Mouse (Mus musculus): ENCODE results near the gene Ankrd13d. TPM values are rescaled to one million over a fixed set of nuclear protein-coding genes. Genes with fewer than 3 reads are reported as not detected.

Ankrd13d gene
- total and polyA plus RNA-seq, 3 experiments, result 0.96 to 2.6 TPM; not detected in 1

DNA sequence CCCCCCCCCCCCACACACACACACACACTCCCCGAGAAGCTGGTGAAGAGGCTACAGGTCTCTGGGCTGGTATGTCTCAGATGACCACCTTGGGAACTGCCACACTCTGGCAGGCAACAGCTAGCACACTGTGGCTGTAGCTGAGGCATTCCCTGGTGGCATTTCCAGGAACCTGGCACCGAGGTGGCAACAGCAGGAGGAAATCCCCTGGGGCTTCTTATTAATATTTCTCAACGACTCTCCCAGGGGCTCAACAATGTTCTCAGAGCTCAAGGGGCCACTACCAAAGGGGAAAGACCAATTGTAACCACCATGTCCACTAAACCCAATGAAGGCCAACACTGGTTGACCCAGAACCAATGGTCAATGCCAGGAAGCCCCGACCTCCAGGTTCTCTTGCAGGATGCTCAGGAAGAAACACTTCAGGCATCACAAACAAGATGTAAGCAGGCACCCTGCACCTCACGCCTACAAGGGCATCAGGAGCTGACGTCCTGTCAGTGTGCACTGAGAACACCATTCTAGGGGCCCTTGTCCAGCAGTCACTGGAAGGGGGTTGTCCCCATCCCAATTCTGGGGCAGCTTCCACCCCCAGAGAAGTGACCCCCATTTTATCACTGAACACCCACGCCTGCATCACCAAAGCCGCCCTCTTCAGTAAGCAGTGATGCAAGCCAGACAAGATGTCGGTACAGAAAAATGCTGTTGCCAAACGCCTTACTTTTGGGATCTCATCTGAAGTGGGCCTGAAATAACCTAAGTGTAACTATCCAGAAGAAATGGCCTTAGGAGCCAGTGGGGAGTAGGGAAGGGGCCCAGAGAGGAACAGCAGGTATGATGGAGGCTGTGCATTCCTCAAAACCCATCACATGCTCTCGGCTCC is 18.2 kb upstream of the Ankrd13d start:
- no peak for TF ChIP-seq USF1 (IDR thresholded peaks at IDR 0.05; ENCODE audit: low read depth, low read length)
- TF ChIP-seq MXI1 (IDR thresholded peaks at IDR 0.05; ENCODE audit: low read depth, low read length), result no peak
- no peak for TF ChIP-seq ZNF384 (IDR thresholded peaks at IDR 0.05; ENCODE audit: low read depth, low read length)
- TF ChIP-seq SMC3 (IDR thresholded peaks at IDR 0.05; ENCODE audit: low read depth, low read length), result no peak
- TF ChIP-seq USF2 (IDR thresholded peaks at IDR 0.05; ENCODE audit: borderline replicate concordance in 1 of 2, insufficient read depth in 1 of 2, low read depth in 1 of 2, low read length in 2 of 2), result no peak
- TF ChIP-seq MAX (IDR thresholded peaks at IDR 0.05; ENCODE audit: low read length), result no peak
- no peak for TF ChIP-seq MAZ (IDR thresholded peaks at IDR 0.05; ENCODE audit: low read depth, low read length)
- TF ChIP-seq KAT2A (conservative IDR thresholded peaks at IDR 0.05; ENCODE audit: low read depth, low read length), result no peak
- TF ChIP-seq HCFC1 (IDR thresholded peaks at IDR 0.05; ENCODE audit: low read depth, low read length), result no peak
- TF ChIP-seq JUND (IDR thresholded peaks at IDR 0.05; ENCODE audit: low read depth, low read length), result no peak
- no peak for TF ChIP-seq EP300 (IDR thresholded peaks at IDR 0.05; ENCODE audit: low read depth in 1 of 2, low read length in 2 of 2)
- no peak for TF ChIP-seq POLR2AphosphoS5 (IDR thresholded peaks at IDR 0.05; ENCODE audit: borderline replicate concordance, low read depth, low read length)
- no peak for TF ChIP-seq RCOR1 (IDR thresholded peaks at IDR 0.05; ENCODE audit: low read depth, low read length)
- no peak for TF ChIP-seq ZC3H11A (IDR thresholded peaks at IDR 0.05; ENCODE audit: low read depth, low read length)
- Histone ChIP-seq H3K4me1 (ENCODE audit: control insufficient read depth in 1 of 2, insufficient read depth in 2 of 2, low read length in 2 of 2) (peaks cover 20 to 63% of the 10 kb centered on the region in 2 experiments), H3K27ac (ENCODE audit: control insufficient read depth, low read depth, low read length) (peak overlapping the region; percentile 67), H3K9me3 (replicated peaks; ENCODE audit: insufficient read depth, low read length) (no peaks in the 10 kb centered on the region), H3K9ac (ENCODE audit: control insufficient read depth, low read depth, low read length, poor library complexity, severe bottlenecking) (peak overlapping the region; percentile 32), H3K4me3 (ENCODE audit: control insufficient read depth in 1 of 2, insufficient read depth in 1 of 2, low read depth in 2 of 2, low read length in 2 of 2) (no peak overlapping the region), H3K79me2 (ENCODE audit: control insufficient read depth, insufficient read depth, low read length, poor library complexity) (peaks cover 82% of the 10 kb centered on the region), H3K36me3 (ENCODE audit: control insufficient read depth in 1 of 2, insufficient read depth in 2 of 2, low read length in 2 of 2) (peaks cover 0 to 48% of the 10 kb centered on the region in 2 experiments; a peak in 2 of 4 replicates), H3K27me3 (ENCODE audit: control insufficient read depth in 1 of 2, insufficient read depth in 2 of 2, low read length in 2 of 2) (no peaks in the 10 kb centered on the region)
- DNase-seq (ENCODE audit: low read depth, low spot score), result no peak

DNA sequence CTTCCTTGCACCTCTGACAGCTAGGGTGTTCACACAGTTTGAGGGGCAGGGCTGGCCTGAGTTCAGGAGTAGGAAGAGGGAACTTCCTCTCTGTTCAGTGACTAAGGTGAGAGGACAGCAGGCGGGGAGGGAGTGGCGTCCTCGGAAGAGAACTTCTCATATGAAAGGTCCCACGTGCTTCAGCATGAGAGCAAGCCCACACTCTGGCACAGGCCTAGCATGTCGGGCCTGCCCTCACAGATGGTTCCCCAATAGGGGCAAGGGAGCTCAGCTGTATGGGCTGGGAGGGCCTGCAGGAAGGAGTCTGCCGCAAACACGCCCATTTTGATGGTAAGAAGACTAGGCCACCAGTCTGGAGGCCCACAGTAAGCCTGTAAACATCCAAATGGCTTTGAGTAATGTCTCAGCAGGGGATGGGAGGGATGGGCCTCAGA is 17.4 kb upstream of the Ankrd13d start:
- H3K9ac ChIP-seq (ENCODE audit: control insufficient read depth, low read depth, low read length, poor library complexity, severe bottlenecking), result peak overlapping the region; percentile 39
- H3K4me1 ChIP-seq (ENCODE audit: control insufficient read depth in 1 of 2, insufficient read depth in 2 of 2, low read length in 2 of 2), result peaks cover 20 to 63% of the 10 kb centered on the region in 2 experiments
- no peaks in the 10 kb centered on the region for H3K9me3 ChIP-seq (replicated peaks; ENCODE audit: insufficient read depth, low read length)
- no peak overlapping the region for H3K4me3 ChIP-seq (ENCODE audit: control insufficient read depth in 1 of 2, insufficient read depth in 1 of 2, low read depth in 2 of 2, low read length in 2 of 2)
- H3K27ac ChIP-seq (ENCODE audit: control insufficient read depth, low read depth, low read length), result peak overlapping the region; percentile 77
- H3K79me2 ChIP-seq (ENCODE audit: control insufficient read depth, insufficient read depth, low read length, poor library complexity), result peaks cover 80% of the 10 kb centered on the region
- no peaks in the 10 kb centered on the region for H3K27me3 ChIP-seq (ENCODE audit: control insufficient read depth in 1 of 2, insufficient read depth in 2 of 2, low read length in 2 of 2)
- peaks cover 0 to 48% of the 10 kb centered on the region in 2 experiments; a peak in 2 of 4 replicates for H3K36me3 ChIP-seq (ENCODE audit: control insufficient read depth in 1 of 2, insufficient read depth in 2 of 2, low read length in 2 of 2)
- DNase-seq (ENCODE audit: low read depth, low spot score), result peak; percentile 96
- no peak; the same call in 1 of the 2 replicates for TF ChIP-seq ZMIZ1 (IDR thresholded peaks at IDR 0.05; ENCODE audit: low read depth, low read length)
- peak; percentile 99 for TF ChIP-seq MXI1 (IDR thresholded peaks at IDR 0.05; ENCODE audit: low read depth, low read length)
- peak; percentile 54; the same call in 1 of the 2 replicates for TF ChIP-seq HCFC1 (IDR thresholded peaks at IDR 0.05; ENCODE audit: low read depth, low read length)
- TF ChIP-seq MAFK (IDR thresholded peaks at IDR 0.05; ENCODE audit: borderline replicate concordance, low read depth, low read length), result no peak
- peak; percentile 80 for TF ChIP-seq USF1 (IDR thresholded peaks at IDR 0.05; ENCODE audit: low read depth, low read length)
- no peak for TF ChIP-seq POLR2AphosphoS2 (IDR thresholded peaks at IDR 0.05; ENCODE audit: low read length)
- peak; percentile 79 for TF ChIP-seq TBP (IDR thresholded peaks at IDR 0.05; ENCODE audit: low read depth, low read length)
- peak; percentile 89 for TF ChIP-seq SIN3A (IDR thresholded peaks at IDR 0.05; ENCODE audit: low read length)
- TF ChIP-seq E2F4 (IDR thresholded peaks at IDR 0.05; ENCODE audit: borderline replicate concordance, low read depth, low read length), result no peak
- no peak for TF ChIP-seq JUND (IDR thresholded peaks at IDR 0.05; ENCODE audit: low read depth, low read length)
- TF ChIP-seq MAZ (IDR thresholded peaks at IDR 0.05; ENCODE audit: low read depth, low read length), result peak; percentile 64; the same call in 1 of the 2 replicates
- no peak for TF ChIP-seq CTCF (IDR thresholded peaks at IDR 0.05 in 2 of 3, conservative IDR thresholded peaks at IDR 0.05 in 1 of 3; ENCODE audit: control insufficient read depth in 1 of 3, insufficient read depth in 1 of 3, low read depth in 2 of 3, low read length in 3 of 3, poor library complexity in 1 of 3, severe bottlenecking in 1 of 3)
- TF ChIP-seq RCOR1 (IDR thresholded peaks at IDR 0.05; ENCODE audit: low read depth, low read length), result no peak
- TF ChIP-seq ETS1 (IDR thresholded peaks at IDR 0.05; ENCODE audit: low read depth, low read length), result peak; percentile 94
- TF ChIP-seq USF2 (IDR thresholded peaks at IDR 0.05; ENCODE audit: borderline replicate concordance in 1 of 2, insufficient read depth in 1 of 2, low read depth in 1 of 2, low read length in 2 of 2), result no peak
- TF ChIP-seq MAX (IDR thresholded peaks at IDR 0.05; ENCODE audit: low read length), result peak; percentile 98
- TF ChIP-seq MYC (IDR thresholded peaks at IDR 0.05; ENCODE audit: low read depth, low read length), result peak; percentile 98
- peak; percentile 68; the same call in 1 of the 2 replicates for TF ChIP-seq BHLHE40 (IDR thresholded peaks at IDR 0.05; ENCODE audit: borderline replicate concordance, low read depth, low read length)
- TF ChIP-seq ELF1 (IDR thresholded peaks at IDR 0.05; ENCODE audit: low read depth, low read length), result peak; percentile 60
- no peak for TF ChIP-seq ZKSCAN1 (IDR thresholded peaks at IDR 0.05; ENCODE audit: low read depth, low read length)
- peak; percentile 73; the same call in 1 of the 2 replicates for TF ChIP-seq UBTF (IDR thresholded peaks at IDR 0.05; ENCODE audit: borderline replicate concordance, insufficient read depth, low read depth, low read length)
- TF ChIP-seq POLR2AphosphoS5 (IDR thresholded peaks at IDR 0.05; ENCODE audit: borderline replicate concordance, low read depth, low read length), result no peak
